Mouse (Mus musculus) cerebellum, adult 2 months (tissue): Measurements from ENCODE around the gene Sec14l1. TPM values are rescaled to one million over a fixed set of nuclear protein-coding genes. Genes with fewer than 3 reads are reported as not detected.
A peak's percentile ranks its signal among the peaks of the same experiment; 100 is the strongest.

ENCODE experiments used
- DNase-seq, 2 experiments: peaks; one replicate each; pipeline ENCODE4 v3.0.0; 2021
- H3K27ac ChIP-seq: fragments of 200-500 bp; 2 replicates; pipeline ENCODE4 v1.5.1; 2012; ENCODE audit warnings: low read length, control low read depth, inconsistent platforms; ENCODE audit not compliant: insufficient read depth
- H3K27me3 ChIP-seq: fragments of 200-500 bp; 2 replicates; pipeline ENCODE4 v1.6.1; 2012; ENCODE audit warnings: inconsistent platforms, mild to moderate bottlenecking, low read length, moderate library complexity; ENCODE audit not compliant: control insufficient read depth, insufficient read depth
- H3K4me1 ChIP-seq: fragments of 200-500 bp; 2 replicates; pipeline ENCODE4 v1.6.1; 2011; ENCODE audit warnings: low read length; ENCODE audit not compliant: control insufficient read depth, insufficient read depth
- H3K4me3 ChIP-seq: fragments of 200-500 bp; replicated peaks from 2 replicates; pipeline ENCODE3; 2011; ENCODE audit warnings: mild to moderate bottlenecking, low read depth, low read length, control low read depth; ENCODE audit not compliant: insufficient read depth
- CTCF ChIP-seq: fragments of 200-500 bp; IDR thresholded peaks from 2 replicates; pipeline ENCODE4 v1.5.1; 2011; ENCODE audit warnings: low read depth, mild to moderate bottlenecking, control low read depth, low read length, moderate library complexity, borderline replicate concordance; ENCODE audit not compliant: insufficient read depth
- POLR2A ChIP-seq: fragments of 200-500 bp; IDR thresholded peaks from 2 replicates; pipeline ENCODE4 v1.6.1; 2011; ENCODE audit warnings: low read length, control low read depth, borderline replicate concordance; ENCODE audit not compliant: insufficient read depth
- WGBS: fragments of 180-500 bp; shearing (Covaris S2); methylation state at CpG from one replicate; pipeline ENCODE4 v1.1.7; 2018; 5-methylcytosine and 5-hydroxymethylcytosine counted together
- polyA plus RNA-seq: library from polyadenylated mRNA; depleted of rRNA; stranded (reverse); fragments of >200 nt; gene quantifications from 2 replicates; pipeline ENCODE4 v1.2.3, GENCODE M21; 2012

Gene Sec14l1
- polyA plus RNA-seq, 1 experiment = 124 TPM

DNA sequence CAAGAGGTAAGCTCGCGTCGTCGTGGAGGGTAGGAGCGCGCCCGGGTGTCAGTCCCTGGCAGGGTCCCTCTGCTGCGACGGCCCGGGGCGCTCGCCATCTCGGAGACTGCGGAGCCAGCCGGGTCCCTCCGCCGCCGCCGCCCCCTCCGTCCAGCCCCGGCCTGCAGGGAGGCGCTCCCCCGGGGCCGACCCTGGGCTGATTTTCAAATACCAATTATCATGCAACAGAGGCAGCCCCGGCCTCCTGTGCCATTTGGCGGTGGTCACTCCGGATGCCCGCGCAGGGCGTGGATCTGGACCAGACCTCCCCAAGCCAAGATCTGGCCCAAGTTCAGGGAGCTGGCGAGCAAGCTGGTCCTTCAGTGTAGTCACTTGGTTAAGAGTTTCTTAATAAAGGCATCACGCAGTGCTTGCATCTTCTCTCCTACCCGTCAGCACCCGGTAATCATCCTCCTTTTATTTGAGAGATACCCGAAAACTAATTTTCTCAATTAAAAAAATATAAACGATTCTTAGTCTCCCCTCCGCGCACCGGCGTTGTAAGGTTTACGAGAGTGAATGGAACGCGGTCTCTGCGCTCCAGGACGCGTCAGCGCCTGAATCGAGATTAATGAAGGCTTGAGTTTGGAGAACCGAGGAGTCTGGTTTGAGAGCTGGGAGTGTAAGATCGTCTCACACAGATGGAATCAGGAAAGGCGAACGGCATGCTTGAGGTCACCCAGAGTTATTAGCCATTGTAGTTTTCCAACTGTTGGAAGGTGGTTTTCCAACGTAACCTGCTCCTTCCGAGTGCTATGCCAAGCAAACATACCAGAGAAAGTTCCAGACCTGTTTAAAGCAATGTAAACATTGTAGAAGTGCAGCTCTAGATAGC is 615 bp downstream of the Sec14l1 start:
- Histone ChIP-seq H3K4me3 (peak overlapping the region; percentile 87), H3K27me3 (no peaks in the 10 kb centered on the region), H3K4me1 (peaks cover 19% of the 10 kb centered on the region), H3K27ac (peak overlapping the region; percentile 92)
- 0 out of 2 replicates have a peak, but pooled peaks have one; percentile 17 for TF ChIP-seq POLR2A
- TF ChIP-seq CTCF = no peak
- under 1% methylated on average over 51 of the region's 54 CpGs for WGBS
- DNase-seq = peak; percentile 87 to 90

DNA sequence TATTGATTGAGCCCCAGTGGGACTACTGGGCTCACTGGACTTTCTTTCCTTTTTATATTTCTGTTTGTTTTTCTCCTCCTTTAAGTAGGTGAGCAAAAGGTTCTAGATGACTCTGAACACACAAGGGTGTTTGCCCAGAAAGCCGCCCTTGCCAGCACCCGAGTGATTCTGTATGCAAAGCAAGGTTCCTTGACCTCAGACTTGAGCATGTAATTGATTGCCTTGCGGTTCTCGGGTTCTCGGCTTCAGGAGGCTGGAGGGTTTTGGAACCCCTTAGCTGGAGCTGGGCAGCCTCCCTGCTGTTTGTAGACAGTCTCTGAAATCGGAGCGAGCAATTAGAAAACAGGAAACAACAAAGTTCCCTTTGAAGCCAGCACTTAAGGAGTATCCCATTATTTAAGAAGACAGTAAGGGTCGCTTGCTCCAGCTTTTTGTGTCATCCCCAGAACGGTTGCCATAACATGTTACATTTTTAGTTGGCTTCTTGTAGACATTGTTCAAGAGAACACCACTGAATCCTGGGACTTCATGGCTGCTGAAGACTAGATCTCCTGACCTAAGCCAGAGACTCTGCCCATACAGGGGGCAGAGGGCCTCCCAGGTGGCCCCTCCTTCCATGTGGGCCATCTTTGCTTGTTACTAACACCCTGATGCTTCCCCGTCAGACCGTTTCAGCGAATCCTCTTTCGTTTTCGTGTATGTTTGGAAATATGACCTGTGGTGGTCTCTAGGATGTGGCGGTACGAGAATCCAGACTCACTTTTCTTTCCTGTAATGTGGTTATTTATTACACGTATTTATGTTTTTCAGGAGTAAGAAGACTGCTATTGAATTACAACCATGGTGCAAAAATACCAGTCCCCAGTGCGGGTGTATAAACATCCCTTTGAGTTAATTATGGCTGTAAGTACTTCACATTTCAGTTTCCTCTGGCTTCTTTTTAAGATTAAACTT is 1.7 kb downstream of the Sec14l1 start:
- H3K4me3 ChIP-seq = peak overlapping the region; percentile 87
- H3K27ac ChIP-seq = peak overlapping the region; percentile 98
- TF ChIP-seq POLR2A (no peak), CTCF (no peak)
- peaks cover 29% of the 10 kb centered on the region for H3K4me1 ChIP-seq
- WGBS = 9% methylated on average over 18 of the region's 18 CpGs
- DNase-seq = peak; percentile 53 to 55
- H3K27me3 ChIP-seq = no peaks in the 10 kb centered on the region

DNA sequence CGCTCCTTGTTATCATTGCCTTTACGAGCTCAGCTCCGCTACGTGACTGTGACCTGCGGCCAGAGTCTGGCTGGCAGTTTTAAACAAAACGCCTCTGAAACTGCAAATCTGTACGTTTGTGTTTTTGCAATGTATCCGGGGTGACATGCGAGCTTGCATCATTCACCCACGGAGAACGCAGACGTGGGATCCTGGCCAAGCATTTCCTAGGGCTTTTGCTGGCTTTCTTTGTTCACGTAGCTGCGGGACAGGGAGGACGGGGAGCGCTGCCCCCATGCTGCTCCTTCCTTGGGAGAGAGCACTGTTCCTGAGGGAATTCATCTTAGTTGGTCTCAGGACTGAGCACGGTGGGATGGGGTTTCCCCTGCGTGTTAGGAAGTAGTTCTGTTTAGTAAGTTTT is 2.4 kb downstream of the Sec14l1 start:
- no peak for TF ChIP-seq CTCF
- TF ChIP-seq POLR2A = no peak
- WGBS = 6% methylated on average over 18 of the region's 18 CpGs
- Histone ChIP-seq H3K4me1 (peaks cover 33% of the 10 kb centered on the region), H3K4me3 (peak overlapping the region; percentile 87), H3K27me3 (no peaks in the 10 kb centered on the region), H3K27ac (peak overlapping the region; percentile 98)
- DNase-seq = peak; percentile 47 to 52

DNA sequence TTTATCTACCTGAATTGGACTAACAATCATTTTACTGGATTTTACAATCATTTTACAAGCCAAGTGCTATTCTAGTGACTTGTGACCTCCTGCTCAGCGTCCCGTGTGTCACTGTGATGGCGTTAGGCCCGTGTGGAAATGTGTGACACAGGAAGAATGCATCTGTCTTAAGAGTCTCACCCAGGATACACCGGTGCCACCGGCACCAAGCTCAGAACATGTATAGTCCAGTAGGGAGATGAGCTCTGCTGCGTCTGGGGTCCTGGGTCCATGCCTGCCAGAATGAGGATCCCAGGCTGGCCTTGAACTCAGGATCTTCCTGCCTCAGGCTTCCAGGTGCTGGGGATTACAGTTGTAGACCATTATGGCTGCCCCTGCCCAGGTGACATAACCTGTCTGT is 2.8 kb downstream of the Sec14l1 start:
- Histone ChIP-seq H3K27ac (peak overlapping the region; percentile 98), H3K27me3 (no peaks in the 10 kb centered on the region), H3K4me3 (peak overlapping the region; percentile 87), H3K4me1 (peaks cover 38% of the 10 kb centered on the region)
- TF ChIP-seq CTCF (no peak), POLR2A (no peak)
- peak; percentile 39 to 48 for DNase-seq
- WGBS = 10% methylated on average over 7 of the region's 7 CpGs

DNA sequence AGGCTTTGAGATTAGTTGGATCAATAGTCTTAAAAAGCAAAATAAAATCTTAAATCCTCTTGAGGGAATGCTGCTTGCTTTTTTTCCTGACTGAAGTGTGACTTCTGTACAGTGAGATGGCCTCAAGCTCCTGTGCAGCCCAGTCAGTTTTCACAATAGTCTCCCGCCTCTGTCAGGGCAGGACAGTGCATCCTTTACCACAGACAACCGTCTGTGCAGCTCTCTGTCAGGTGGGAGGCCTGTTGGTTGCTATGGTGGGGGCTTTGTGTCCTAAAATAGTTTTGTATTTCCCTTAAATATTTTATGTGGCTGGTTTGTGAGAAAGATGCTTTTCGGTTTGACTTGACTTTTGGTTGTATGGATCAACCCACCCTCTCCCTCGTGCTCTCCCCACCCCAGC is 3.3 kb downstream of the Sec14l1 start:
- H3K27ac ChIP-seq = peak overlapping the region; percentile 98
- DNase-seq = peak in 1 of 2 experiments; percentile 24
- TF ChIP-seq CTCF (no peak), POLR2A (no peak)
- WGBS = 23% methylated on average over 4 of the region's 4 CpGs
- H3K4me3 ChIP-seq = peak overlapping the region; percentile 48
- no peaks in the 10 kb centered on the region for H3K27me3 ChIP-seq
- H3K4me1 ChIP-seq = peaks cover 41% of the 10 kb centered on the region

DNA sequence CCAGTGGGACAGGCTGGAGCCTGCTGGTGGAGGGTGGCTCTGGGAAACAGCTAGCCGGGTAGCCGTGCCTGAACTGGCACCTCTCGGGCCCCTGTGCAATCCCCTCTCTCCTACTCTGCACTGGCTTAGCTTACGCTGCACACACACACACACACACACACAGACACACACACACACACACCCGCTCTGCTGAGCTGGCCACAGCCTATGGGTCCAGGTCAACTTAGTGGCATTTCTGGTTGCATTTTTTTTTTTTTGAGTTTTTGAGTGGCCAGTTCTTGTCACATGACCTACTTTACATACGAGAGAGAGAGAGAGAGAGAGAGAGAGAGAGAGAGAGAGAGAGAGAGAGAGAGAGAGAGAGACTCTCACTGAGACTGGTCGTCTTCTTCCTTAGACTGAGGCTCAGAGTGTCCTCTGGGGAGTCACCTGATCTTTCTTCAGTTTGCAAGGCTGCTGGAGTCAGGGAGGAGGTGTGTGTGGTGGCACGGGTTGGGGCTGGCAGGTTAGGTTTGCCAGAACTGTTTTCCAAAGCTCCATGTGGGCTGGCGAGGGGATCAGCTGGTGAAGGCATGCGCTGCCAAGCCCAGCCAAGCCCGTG is 3.9 kb downstream of the Sec14l1 start:
- TF ChIP-seq POLR2A (no peak; the same call in 1 of the 2 replicates), CTCF (no peak)
- H3K27ac ChIP-seq = peak overlapping the region; percentile 98
- peak; percentile 91 to 96 for DNase-seq
- 8% methylated on average over 11 of the region's 11 CpGs for WGBS
- H3K4me1 ChIP-seq = peaks cover 45% of the 10 kb centered on the region
- no peaks in the 10 kb centered on the region for H3K27me3 ChIP-seq
- peak overlapping the region; percentile 48 for H3K4me3 ChIP-seq

DNA sequence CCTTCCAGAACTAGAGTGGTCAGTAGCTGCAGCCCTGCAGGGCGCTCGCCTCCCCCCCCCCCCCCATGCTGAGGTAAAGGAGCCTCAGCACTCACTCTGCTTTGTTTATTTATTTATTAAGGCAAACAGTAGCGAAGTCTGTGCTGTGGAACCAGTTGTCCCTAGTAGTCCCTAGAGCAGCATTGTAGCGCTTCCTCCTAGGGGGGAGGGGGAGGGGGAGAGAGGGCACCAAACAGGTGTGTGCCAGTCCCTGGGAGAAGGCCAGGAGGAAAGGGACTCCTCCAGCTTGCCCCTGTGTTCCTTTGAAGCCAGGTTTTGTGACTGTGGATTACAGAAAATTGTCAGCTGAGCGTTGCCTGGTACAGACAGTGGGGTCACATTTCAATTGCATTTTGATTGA is 4.8 kb downstream of the Sec14l1 start:
- 2% methylated on average over 5 of the region's 5 CpGs for WGBS
- H3K4me1 ChIP-seq = peaks cover 54% of the 10 kb centered on the region
- no peak for TF ChIP-seq CTCF
- no peak for TF ChIP-seq POLR2A
- H3K27ac ChIP-seq = peak overlapping the region; percentile 98
- DNase-seq = peak; percentile 49 to 63
- peak overlapping the region; percentile 9 for H3K4me3 ChIP-seq
- H3K27me3 ChIP-seq = no peaks in the 10 kb centered on the region
